Mouse (Mus musculus) G1E (cell line): ENCODE measurements around the gene Gpr37l1.

Source experiments
- CTCF ChIP-seq: IDR thresholded peaks from 2 replicates; pipeline ENCODE4 v1.5.1; 2012; ENCODE audit warnings: low read depth, low read length, inconsistent platforms, mixed read lengths
- GATA1 ChIP-seq: IDR thresholded peaks from 2 replicates; pipeline ENCODE4 v1.6.1; 2012; ENCODE audit warnings: borderline replicate concordance, low read length, inconsistent platforms, mixed read lengths
- GATA2 ChIP-seq: IDR thresholded peaks from 2 replicates; pipeline ENCODE4 v1.6.1; 2012; ENCODE audit warnings: low read depth, low read length, inconsistent platforms, borderline replicate concordance
- POLR2AphosphoS5 ChIP-seq: IDR thresholded peaks from 2 replicates; pipeline ENCODE4 v1.6.1; 2012; ENCODE audit warnings: low read depth, low read length, inconsistent platforms; ENCODE audit not compliant: insufficient replicate concordance
- TAL1 ChIP-seq: conservative IDR thresholded peaks from 2 replicates; pipeline ENCODE4 v1.6.1; 2012; ENCODE audit warnings: low read depth, low read length, inconsistent platforms, mixed read lengths

DNA sequence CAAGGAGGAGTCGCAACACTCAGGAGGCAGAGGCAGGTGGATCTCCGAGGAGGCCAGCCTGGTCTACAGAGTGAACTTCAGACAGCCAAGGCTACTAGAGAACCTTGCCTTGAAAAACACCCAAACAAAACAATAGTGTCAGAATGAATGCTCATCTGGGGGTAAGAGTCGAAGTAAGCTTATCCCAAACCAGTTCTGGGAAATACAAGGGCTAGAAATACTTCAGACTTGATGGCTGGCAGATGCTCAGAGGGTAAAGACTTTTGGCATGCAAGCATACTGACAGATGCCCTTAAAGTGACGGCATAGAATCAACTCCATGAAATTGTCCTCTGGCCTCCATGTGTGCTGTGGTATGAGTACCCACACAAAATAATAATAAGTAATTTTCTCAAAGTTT, 21.7 kb upstream of the Gpr37l1 start:
- no peak for TF ChIP-seq GATA1
- no peak for TF ChIP-seq TAL1
- TF ChIP-seq CTCF: no peak
- TF ChIP-seq POLR2AphosphoS5: no peak
- no peak for TF ChIP-seq GATA2
